Mouse (Mus musculus): ENCODE data around the gene Ap1s3.

DNA sequence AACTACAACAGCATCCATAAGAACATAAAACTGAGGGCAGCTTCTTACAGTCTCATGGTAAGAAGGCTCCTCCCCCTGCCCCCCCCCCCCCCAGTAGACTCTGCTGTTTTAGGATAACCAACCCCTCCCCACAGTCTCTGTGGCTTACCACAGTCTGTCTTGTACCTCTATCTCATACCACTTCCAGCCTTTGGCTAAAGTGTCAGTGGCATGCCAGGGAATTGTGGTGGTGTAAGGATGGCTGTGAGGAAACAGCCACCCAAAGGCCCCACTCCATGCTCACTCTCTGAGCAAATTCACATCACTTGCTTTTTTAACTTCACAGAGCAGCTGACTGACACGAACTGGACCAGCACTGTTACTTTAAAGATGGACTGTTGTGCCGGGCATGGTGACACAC lies 26.7 kb upstream of the Ap1s3 start:
- TF ChIP-seq CTCF (conservative IDR thresholded peaks at IDR 0.05; ENCODE audit: low read length) (no peak), NANOG (IDR thresholded peaks at IDR 0.05; ENCODE audit: borderline replicate concordance, low read length) (no peak)

Measured in E14TG2a.4 (cell line).